Mouse (Mus musculus): ENCODE measurements around the gene Dnah7c. TPM values are rescaled to one million over a fixed set of nuclear protein-coding genes. Genes with fewer than 3 reads are reported as not detected.
"Not testable (repeated sequence)": the region's sequence is repeated elsewhere in the genome, so short reads cannot be mapped to it uniquely, and the experiment has no call there.

The Dnah7c gene
- polyA plus RNA-seq, 1 experiment from 2014 or later: 0.07 TPM

DNA sequence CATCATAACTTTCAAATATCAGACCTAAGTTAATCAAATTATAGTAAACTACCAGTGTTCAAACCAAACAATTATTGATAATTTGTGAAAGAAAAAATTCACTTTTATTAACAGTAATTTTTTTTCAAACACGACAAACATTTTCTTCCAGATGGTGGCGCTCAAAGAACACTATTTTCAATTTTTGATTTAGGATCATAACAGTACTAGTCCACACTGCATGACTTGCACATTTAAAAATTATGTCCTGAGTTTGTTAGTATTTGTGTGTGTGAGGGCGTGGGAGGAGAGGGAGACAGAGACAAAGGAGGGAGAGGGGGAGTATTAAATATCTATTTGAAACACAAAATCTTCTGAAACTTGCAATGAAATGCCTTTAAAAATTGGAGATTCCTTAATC is 155.0 kb downstream of the Dnah7c start:
- no peak overlapping the region for H3K27ac ChIP-seq

DNA sequence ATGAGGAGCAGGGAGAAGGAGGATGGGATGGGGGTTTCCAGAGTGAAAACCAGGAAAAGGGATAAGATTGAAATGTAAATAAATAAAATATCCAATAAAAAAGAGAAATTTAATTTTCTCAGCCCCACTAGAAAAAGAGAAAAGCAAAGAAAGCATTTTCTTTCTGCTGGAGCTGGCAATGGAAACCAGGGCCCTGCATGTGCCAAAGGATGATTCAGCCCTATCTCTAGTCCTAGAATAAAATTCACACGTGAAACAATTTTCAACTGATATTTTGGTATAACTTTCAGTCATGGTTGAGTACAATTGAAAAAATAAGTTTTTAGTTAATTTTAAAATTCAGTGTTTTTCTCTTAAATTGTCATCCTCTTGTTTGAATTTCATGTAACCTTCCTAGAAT is 168.4 kb downstream of the Dnah7c start:
- not testable (repeated sequence) for H3K9me3 ChIP-seq; H3K27me3 ChIP-seq (ENCODE audit: insufficient read depth, poor library complexity, severe bottlenecking); H3K27ac ChIP-seq; H3K36me3 ChIP-seq; DNase-seq (ENCODE audit: low spot score); H3K4me1 ChIP-seq (replicated peaks); H3K4me3 ChIP-seq
- WGBS: 85% methylated on average over 1 of the region's 1 CpGs

More for the DNA sequence above, 155.0 kb downstream of the Dnah7c start:
- DNase-seq (ENCODE audit: low spot score): no peak
- 43% methylated on average over 3 of the region's 3 CpGs for WGBS
- Histone ChIP-seq H3K36me3 (no peaks in the 10 kb centered on the region), H3K27me3 (ENCODE audit: insufficient read depth, poor library complexity, severe bottlenecking) (no peaks in the 10 kb centered on the region), H3K4me1 (replicated peaks) (no peaks in the 10 kb centered on the region), H3K4me3 (no peak overlapping the region), H3K9me3 (no peaks in the 10 kb centered on the region)

DNA sequence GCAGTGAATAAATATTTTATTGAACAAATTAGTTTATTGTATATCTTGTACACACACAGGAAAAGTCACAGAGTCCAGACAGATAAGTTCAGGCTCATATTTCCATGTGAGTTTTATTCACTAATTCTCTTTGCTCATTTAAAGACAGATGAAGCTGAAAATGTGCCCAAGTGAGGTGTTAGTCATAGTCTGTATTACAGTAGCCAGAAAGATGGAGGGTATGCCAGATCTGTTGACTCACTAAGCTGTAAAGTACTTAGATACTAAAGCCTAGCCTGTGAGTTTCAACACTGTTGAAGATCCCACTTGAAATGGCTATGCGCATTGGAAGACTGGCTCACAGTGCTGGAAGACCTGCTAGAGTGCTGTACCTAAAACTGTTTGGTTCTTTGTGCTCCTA is 171.0 kb downstream of the Dnah7c start:
- WGBS: 96% methylated on average over 1 of the region's 1 CpGs
- not testable (repeated sequence) for H3K4me1 ChIP-seq (replicated peaks); H3K27me3 ChIP-seq (ENCODE audit: insufficient read depth, poor library complexity, severe bottlenecking); DNase-seq (ENCODE audit: low spot score); H3K27ac ChIP-seq; H3K9me3 ChIP-seq; H3K4me3 ChIP-seq; H3K36me3 ChIP-seq

DNA sequence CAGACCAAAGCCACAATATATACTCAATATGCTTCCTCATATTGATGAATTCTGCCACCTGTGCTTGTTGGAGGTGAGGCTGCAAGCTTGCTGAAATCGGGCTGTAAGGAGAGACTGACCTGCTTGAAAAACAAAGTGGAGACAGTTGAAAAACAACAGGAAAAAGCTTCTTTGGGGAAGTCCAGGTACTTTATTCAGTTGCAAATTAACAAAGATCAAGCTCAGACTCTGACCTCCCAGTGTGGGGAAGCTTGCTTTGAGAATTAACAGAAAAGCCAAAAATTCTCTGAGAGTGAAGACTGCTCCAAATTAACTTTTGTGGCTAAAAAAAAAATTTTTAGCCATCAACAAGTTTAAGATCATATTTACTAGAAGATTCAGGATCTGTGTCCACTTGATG is 194.9 kb downstream of the Dnah7c start:
- 0 out of 2 replicates have a peak, but pooled peaks cover 10% of the 10 kb centered on the region for H3K9me3 ChIP-seq
- H3K4me3 ChIP-seq: no peak overlapping the region
- DNase-seq (ENCODE audit: low spot score): no peak
- peaks cover 4% of the 10 kb centered on the region; the same call in 1 of the 2 replicates for H3K4me1 ChIP-seq (replicated peaks)
- WGBS: 88% methylated on average over 1 of the region's 1 CpGs
- no peaks in the 10 kb centered on the region for H3K36me3 ChIP-seq
- no peaks in the 10 kb centered on the region for H3K27me3 ChIP-seq (ENCODE audit: insufficient read depth, poor library complexity, severe bottlenecking)
- no peak overlapping the region for H3K27ac ChIP-seq

DNA sequence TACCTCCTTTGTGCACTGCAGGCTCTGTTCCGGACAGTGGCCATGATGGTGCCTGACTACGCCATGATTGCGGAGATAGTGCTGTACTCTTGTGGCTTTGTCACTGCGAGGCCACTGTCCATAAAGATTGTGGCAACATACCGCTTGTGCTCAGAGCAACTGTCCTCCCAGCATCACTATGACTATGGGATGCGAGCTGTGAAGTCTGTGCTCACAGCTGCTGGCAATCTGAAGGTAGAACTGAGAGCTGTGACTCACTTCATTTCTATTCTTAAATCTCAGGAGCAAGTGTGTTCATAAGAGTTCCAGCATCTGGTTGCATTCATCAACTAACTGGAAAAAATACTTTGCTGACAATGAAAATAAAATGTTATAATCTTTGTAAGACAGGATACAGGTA is 200.5 kb downstream of the Dnah7c start:
- not testable (repeated sequence) for H3K36me3 ChIP-seq; H3K27me3 ChIP-seq (ENCODE audit: insufficient read depth, poor library complexity, severe bottlenecking); H3K4me3 ChIP-seq; H3K27ac ChIP-seq; H3K9me3 ChIP-seq; H3K4me1 ChIP-seq (replicated peaks); DNase-seq (ENCODE audit: low spot score)
- 94% methylated on average over 6 of the region's 6 CpGs for WGBS

DNA sequence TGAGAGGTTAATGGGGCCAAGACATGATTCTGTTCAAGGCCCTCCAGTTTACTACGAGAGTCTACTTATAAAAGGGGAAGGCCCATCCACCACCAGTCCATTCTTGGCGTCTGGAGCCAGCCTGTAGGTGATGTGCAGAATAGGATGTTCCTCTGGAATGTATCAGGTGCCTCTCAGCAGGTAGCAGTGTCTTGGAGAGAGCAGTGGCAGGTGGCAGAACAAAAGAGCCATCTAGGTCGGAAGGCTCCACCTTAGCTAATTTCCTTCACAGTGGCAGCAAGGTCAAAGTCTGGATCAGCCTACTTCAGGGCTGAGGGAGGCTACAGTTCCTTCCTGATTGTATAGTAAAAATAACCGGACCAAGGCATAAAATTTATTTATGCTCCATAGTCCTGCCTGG is 224.4 kb downstream of the Dnah7c start:
- H3K36me3 ChIP-seq; H3K4me1 ChIP-seq (replicated peaks); H3K27me3 ChIP-seq (ENCODE audit: insufficient read depth, poor library complexity, severe bottlenecking); H3K4me3 ChIP-seq; DNase-seq (ENCODE audit: low spot score); H3K27ac ChIP-seq; H3K9me3 ChIP-seq: not testable (repeated sequence)
- 86% methylated on average over 4 of the region's 4 CpGs for WGBS

DNA sequence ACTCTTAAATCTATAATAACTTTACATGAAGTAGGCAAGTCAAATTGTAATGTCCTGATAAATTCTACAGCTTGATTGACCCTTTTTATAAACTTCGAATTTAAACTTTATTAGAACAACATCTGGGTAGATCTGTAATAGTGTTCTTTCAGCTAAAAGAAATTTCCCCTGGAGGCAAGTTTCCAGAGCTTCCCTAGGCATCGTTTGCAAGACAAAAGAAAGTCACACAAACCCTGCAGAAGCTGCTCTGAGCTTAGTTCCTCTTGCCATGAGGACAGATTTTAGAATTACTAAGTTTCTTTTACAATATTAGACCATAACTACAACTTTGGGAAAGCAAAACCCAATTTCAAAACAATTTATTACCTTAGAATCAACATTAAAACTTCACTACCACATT is 227.3 kb downstream of the Dnah7c start:
- H3K4me1 ChIP-seq (replicated peaks); H3K36me3 ChIP-seq; H3K27ac ChIP-seq; H3K27me3 ChIP-seq (ENCODE audit: insufficient read depth, poor library complexity, severe bottlenecking); DNase-seq (ENCODE audit: low spot score); H3K4me3 ChIP-seq; H3K9me3 ChIP-seq: not testable (repeated sequence)
- WGBS: 61% methylated on average over 2 of the region's 2 CpGs

DNA sequence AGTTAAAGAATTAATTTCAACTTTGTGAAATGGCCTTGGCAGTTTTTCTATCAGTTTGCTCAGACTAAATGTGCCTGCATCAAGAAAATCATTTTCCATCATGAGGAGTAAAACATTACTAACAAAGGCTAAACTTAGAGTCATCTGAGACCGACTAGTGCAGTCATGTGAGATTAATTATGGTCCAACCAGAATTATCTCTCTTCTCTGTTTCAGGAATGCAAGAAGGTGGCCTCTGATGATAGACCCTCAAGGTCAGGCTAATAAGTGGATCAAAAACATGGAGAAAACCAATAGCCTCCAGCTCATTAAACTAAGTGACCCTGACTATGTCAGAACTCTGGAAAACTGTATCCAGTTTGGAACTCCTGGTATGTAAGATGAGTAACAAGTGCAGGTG is 299.4 kb downstream of the Dnah7c start:
- not testable (repeated sequence) for H3K27me3 ChIP-seq (ENCODE audit: insufficient read depth, poor library complexity, severe bottlenecking); H3K9me3 ChIP-seq; H3K4me3 ChIP-seq; H3K27ac ChIP-seq; H3K36me3 ChIP-seq; DNase-seq (ENCODE audit: low spot score); H3K4me1 ChIP-seq (replicated peaks)
- WGBS: 67% methylated on average over 1 of the region's 1 CpGs

DNA sequence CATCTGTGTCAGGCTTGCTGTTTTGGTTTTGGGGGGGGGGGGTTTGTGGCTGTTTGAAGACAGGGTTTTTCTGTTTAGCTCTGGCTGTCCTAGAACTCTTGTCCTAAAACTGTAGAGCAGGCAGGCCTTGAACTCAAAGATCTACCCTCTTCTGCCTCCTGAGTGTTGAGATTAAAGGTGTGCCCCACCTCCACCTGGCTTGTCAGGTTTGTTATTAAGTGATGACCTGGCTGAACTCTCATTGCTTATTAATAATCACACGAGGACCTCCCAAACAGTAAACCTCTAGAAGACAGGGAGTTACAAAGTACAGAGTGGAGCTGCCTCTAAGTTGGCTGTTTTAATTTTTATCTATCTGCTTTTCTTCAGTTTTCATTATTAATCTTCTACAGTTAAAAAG is 299.9 kb downstream of the Dnah7c start:
- WGBS: 78% methylated on average over 1 of the region's 1 CpGs
- Histone ChIP-seq H3K36me3 (no peaks in the 10 kb centered on the region), H3K9me3 (no peaks in the 10 kb centered on the region), H3K4me1 (replicated peaks) (no peaks in the 10 kb centered on the region), H3K27ac (no peak overlapping the region), H3K27me3 (ENCODE audit: insufficient read depth, poor library complexity, severe bottlenecking) (no peaks in the 10 kb centered on the region), H3K4me3 (no peak overlapping the region)
- DNase-seq (ENCODE audit: low spot score): no peak

DNA sequence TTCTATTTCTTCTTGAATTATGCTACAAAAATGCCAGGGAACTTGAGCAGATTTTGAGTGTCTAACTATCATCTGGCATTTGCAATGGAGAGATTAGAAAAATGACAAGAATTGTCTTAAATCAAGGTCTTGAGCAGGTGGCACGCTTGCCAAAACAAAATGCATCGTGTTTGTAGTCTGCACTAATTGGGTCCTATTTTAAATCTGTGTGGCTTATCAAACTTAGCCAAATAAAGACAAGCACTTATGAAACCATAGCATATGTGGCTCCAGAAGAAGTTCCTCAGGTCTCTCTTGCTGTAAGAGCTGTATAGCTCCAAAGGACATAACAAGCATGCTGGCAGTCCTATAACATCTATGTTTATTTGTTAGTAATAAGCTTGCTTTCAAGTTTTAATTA is 300.3 kb downstream of the Dnah7c start:
- WGBS: 91% methylated on average over 2 of the region's 2 CpGs
- H3K9me3 ChIP-seq; H3K4me1 ChIP-seq (replicated peaks); H3K4me3 ChIP-seq; H3K27ac ChIP-seq; H3K36me3 ChIP-seq; DNase-seq (ENCODE audit: low spot score); H3K27me3 ChIP-seq (ENCODE audit: insufficient read depth, poor library complexity, severe bottlenecking): not testable (repeated sequence)

DNA sequence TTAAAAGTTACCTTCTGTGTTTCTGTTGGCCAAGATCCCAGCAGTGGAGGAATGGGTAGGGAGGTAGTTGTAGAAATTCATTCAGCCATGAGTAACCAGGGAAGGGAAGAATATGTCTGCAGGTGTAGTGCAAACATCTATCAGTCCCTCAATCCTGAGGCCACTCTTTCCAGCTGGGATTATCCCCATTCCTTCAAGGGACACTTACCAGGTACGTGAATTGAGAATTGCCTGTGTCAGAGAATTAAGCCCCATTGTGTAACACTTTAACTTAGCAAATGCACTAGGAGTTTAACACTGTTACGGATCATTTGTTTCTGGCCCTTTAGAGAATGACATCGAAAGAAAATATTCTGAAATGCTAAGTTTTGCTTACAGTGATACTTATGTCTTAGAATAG is 304.3 kb downstream of the Dnah7c start:
- not testable (repeated sequence) for H3K4me1 ChIP-seq (replicated peaks); H3K36me3 ChIP-seq; H3K4me3 ChIP-seq; DNase-seq (ENCODE audit: low spot score); H3K27me3 ChIP-seq (ENCODE audit: insufficient read depth, poor library complexity, severe bottlenecking); H3K27ac ChIP-seq; H3K9me3 ChIP-seq
- WGBS: 93% methylated on average over 3 of the region's 3 CpGs

DNA sequence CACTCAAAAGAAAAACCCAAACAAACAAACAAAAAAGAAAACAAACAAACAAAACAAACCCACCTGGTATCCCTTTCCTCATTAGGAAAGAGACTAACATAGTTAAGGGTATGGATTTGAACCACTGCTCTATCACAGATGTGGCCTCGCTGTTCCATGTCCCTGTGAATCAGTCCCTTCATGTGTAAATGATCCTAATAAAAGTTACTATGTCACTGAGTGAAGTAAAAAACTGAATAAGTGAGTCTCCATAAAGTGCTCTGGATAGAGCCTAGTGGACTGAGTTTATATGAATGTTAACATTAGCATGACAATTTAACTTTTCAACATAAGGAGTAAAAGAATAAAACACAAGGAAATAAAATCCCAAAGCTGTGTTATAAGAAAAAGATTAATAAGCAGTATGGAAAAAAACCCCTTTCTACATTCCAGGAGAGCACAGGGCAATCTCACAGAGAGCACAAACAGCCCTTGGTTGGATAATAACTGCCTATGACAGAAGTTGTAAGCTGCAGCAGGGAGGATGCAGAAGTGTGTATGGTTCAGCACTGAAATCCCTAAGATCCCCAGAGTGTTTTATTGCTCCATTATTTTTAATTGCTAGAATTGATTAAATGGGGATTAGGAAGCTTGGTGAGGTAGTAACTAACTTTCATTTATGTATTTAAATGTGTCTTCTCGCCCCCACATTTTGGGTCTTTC is 308.2 kb downstream of the Dnah7c start:
- H3K9me3 ChIP-seq; H3K27ac ChIP-seq; DNase-seq (ENCODE audit: low spot score); H3K4me1 ChIP-seq (replicated peaks); H3K27me3 ChIP-seq (ENCODE audit: insufficient read depth, poor library complexity, severe bottlenecking); H3K36me3 ChIP-seq; H3K4me3 ChIP-seq: not testable (repeated sequence)
- WGBS: 78% methylated on average over 2 of the region's 2 CpGs

DNA sequence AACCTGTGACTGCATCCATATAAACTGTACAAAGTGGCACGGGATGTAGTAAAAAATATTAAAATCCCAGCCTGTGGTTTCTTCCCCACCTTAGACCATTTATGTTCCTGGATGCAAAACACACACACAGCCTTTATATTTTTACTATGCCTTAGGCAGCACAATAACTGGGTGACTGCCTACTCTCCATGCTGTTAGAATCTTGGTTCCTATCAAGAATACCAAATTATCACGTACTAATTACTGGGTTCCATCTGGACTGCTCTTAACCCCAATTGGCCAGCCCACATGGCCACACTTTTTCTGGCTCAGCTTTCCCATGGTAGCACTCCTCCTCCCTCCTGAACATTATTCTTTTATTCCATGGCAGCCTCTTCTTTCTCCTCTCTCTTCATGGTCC is 309.1 kb downstream of the Dnah7c start:
- DNase-seq (ENCODE audit: low spot score); H3K9me3 ChIP-seq; H3K4me1 ChIP-seq (replicated peaks); H3K36me3 ChIP-seq; H3K27ac ChIP-seq; H3K27me3 ChIP-seq (ENCODE audit: insufficient read depth, poor library complexity, severe bottlenecking); H3K4me3 ChIP-seq: not testable (repeated sequence)
- 94% methylated on average over 2 of the region's 2 CpGs for WGBS

DNA sequence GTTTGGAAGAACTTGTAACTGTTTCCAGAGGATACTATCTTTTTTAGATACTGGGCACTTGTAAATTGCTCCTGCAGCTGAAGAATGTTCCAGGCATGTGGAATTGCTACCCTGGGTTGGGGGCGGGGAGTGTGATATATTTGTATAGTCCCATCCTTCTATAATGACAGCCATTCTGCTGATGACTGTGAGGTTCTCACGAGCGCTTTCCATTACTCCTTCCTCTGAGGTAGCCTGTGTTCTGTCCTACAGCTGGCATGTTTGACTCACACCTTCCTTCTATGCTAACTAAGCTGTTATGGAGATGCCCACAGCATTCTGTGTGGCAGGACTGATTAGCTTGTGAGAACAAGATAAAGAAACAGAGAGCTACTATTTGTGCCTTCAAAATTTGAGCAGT is 339.2 kb downstream of the Dnah7c start:
- not testable (repeated sequence) for H3K9me3 ChIP-seq; H3K27ac ChIP-seq; H3K27me3 ChIP-seq (ENCODE audit: insufficient read depth, poor library complexity, severe bottlenecking); DNase-seq (ENCODE audit: low spot score); H3K4me3 ChIP-seq; H3K4me1 ChIP-seq (replicated peaks); H3K36me3 ChIP-seq
- WGBS: 79% methylated on average over 3 of the region's 3 CpGs

Data from hindbrain, embryonic 10.5 days (tissue).